Mouse (Mus musculus) midbrain, embryonic 14.5 days (tissue): ENCODE measurements at regions not wholly inside any gene's neighbourhood (a gene's known extent, or its start where the extent isn't known, plus 50 kb on each side); places are given as distances from the start of the nearest gene placed in this dataset.
"Not testable (repeated sequence)": the region's sequence is repeated elsewhere in the genome, so short reads cannot be mapped to it uniquely, and the experiment has no call there.

ENCODE experiments used
- ATAC-seq: fragments of 200-750 bp; cut with Nextera tagmentation; 2 replicates; pipeline ENCODE4 v1.8.0; 2017; ENCODE audit warnings: moderate number of reproducible peaks, moderate library complexity; ENCODE audit not compliant: low FRiP score, low TSS enrichment
- DNase-seq: peaks from one replicate; pipeline ENCODE4 v3.0.0-alpha.2; 2015
- H3K27ac ChIP-seq: fragments of 300-500 bp; sonication (generic); replicated peaks from 2 replicates; pipeline ENCODE4 v1.5.1; 2014; ENCODE audit warnings: mild to moderate bottlenecking, low read depth, low read length, moderate library complexity
- H3K27me3 ChIP-seq: fragments of 300-500 bp; sonication (generic); 2 replicates; pipeline ENCODE4 v1.6.1; 2014; ENCODE audit warnings: low read length, control low read depth, mixed read lengths; ENCODE audit not compliant: control insufficient read depth, insufficient read depth
- H3K36me3 ChIP-seq: fragments of 300-500 bp; sonication (generic); 2 replicates; pipeline ENCODE4 v1.6.1; 2014; ENCODE audit warnings: low read length, control low read depth; ENCODE audit not compliant: control insufficient read depth, insufficient read depth
- H3K4me1 ChIP-seq: fragments of 300-500 bp; sonication (generic); 2 replicates; pipeline ENCODE4 v1.6.1; 2014; ENCODE audit warnings: mild to moderate bottlenecking, antibody characterized with exemption, low read length, control low read depth; ENCODE audit not compliant: control insufficient read depth, insufficient read depth
- H3K4me2 ChIP-seq: fragments of 300-500 bp; sonication (generic); 2 replicates; pipeline ENCODE4 v1.6.1; 2014; ENCODE audit warnings: mild to moderate bottlenecking, low read length, moderate library complexity
- H3K4me3 ChIP-seq: fragments of 300-500 bp; sonication (generic); replicated peaks from 2 replicates; pipeline ENCODE4 v1.5.1; 2014; ENCODE audit warnings: low read depth, low read length
- H3K9ac ChIP-seq: fragments of 300-500 bp; sonication (generic); replicated peaks from 2 replicates; pipeline ENCODE4 v1.6.1; 2014; ENCODE audit warnings: mild to moderate bottlenecking, low read length, moderate library complexity
- H3K9me3 ChIP-seq: fragments of 300-500 bp; sonication (generic); 2 replicates; pipeline ENCODE4 v1.6.1; 2016; ENCODE audit warnings: low read length, control low read depth, mixed read lengths; ENCODE audit not compliant: control insufficient read depth
- WGBS: fragments of 180-500 bp; shearing (Covaris S2); extraction: QIAGEN DNeasy Blood & Tissue Kit; methylation state at CpG from one replicate; pipeline ENCODE4 v1.1.7; 2014; 5-methylcytosine and 5-hydroxymethylcytosine counted together

DNA sequence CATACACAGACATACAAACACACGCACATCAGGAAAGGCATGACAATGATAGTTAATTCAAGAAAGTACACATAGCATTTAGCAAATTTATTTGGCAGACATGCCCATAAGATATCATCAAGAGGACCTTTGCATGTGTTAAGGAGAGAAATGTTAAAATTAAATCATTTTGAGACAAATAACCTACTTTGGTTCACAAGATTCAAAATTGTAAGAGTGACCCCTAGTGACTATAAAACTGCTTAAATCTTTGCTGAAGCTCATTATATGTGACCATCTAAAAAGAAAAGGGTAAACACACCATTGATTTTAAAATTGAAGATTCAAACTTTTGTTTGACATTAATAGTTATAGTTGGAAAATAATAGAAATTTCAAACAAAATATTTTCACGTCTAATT, 721.3 kb downstream of the Cdh11 start:
- H3K9ac ChIP-seq, result no peak overlapping the region
- no peaks in the 10 kb centered on the region for H3K36me3 ChIP-seq
- no peaks in the 10 kb centered on the region for H3K4me1 ChIP-seq
- no peak overlapping the region for H3K4me3 ChIP-seq
- no peaks in the 10 kb centered on the region for H3K27me3 ChIP-seq
- H3K4me2 ChIP-seq, result no peak overlapping the region
- DNase-seq (peak; percentile 22), ATAC-seq (no peak)
- H3K9me3 ChIP-seq, result no peaks in the 10 kb centered on the region
- WGBS, result 97% methylated on average over 2 of the region's 2 CpGs
- H3K27ac ChIP-seq, result no peak overlapping the region

GRCm38 (mm10) chr8:102053429-102053828, 732.0 kb downstream of the Cdh11 start:
- H3K27ac ChIP-seq, result no peak overlapping the region
- no peaks in the 10 kb centered on the region for H3K9me3 ChIP-seq
- no peaks in the 10 kb centered on the region for H3K4me1 ChIP-seq
- DNase-seq (no peak), ATAC-seq (no peak)
- no peaks in the 10 kb centered on the region for H3K27me3 ChIP-seq
- H3K36me3 ChIP-seq, result no peaks in the 10 kb centered on the region
- H3K4me2 ChIP-seq, result no peak overlapping the region
- no peak overlapping the region for H3K9ac ChIP-seq
- WGBS, result 95% methylated on average over 3 of the region's 3 CpGs
- H3K4me3 ChIP-seq, result no peak overlapping the region

DNA sequence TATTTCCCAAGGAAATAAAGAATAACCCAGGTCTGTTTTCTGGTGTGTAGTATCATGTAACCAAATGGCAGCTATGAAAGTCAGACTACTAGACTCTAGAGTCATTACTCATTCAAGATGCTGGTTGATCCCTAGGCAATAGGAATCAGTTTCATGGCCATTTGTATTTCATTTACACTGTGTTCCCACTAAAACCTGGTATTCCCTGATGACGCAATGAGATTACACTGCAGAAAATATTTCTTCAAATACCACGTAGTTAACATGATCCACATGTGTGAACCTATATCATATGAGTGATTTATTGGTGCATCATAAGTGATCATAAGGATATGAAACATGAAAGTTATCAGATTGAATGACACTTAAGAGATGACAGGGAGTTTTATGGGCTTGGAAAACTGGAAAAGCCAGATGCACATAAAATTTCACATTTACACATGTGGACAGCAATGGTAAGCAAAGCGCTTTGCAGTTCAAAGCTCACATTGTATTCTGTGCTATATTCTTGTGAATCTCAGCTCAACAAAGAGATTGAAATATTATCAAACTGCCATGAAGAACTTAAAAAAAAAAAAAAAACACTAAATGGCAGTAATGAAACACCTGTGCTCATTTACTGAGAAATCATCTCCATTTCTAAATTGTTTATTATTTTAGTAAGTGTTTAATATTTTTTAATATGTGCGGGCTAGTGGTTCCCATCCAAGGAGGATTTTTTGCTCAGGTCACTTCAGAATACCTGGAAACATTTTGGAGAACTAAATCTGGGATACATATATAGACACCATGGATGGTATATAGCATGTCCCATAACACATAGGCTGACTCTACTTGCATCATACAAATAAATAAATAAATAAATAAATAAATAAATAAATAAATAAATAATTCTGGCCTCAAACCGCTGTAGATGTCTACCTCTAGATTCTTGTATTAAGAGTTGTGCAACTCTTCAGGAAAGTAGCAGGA, 758.2 kb downstream of the Cdh11 start:
- H3K9me3 ChIP-seq, result no peaks in the 10 kb centered on the region
- H3K27me3 ChIP-seq, result no peaks in the 10 kb centered on the region
- no peak overlapping the region for H3K27ac ChIP-seq
- H3K4me3 ChIP-seq, result no peak overlapping the region
- no peak overlapping the region for H3K4me2 ChIP-seq
- no peak overlapping the region for H3K9ac ChIP-seq
- no peak for ATAC-seq
- H3K4me1 ChIP-seq, result no peaks in the 10 kb centered on the region
- 88% methylated on average over 5 of the region's 5 CpGs for WGBS
- DNase-seq, result no peak
- no peaks in the 10 kb centered on the region for H3K36me3 ChIP-seq

DNA sequence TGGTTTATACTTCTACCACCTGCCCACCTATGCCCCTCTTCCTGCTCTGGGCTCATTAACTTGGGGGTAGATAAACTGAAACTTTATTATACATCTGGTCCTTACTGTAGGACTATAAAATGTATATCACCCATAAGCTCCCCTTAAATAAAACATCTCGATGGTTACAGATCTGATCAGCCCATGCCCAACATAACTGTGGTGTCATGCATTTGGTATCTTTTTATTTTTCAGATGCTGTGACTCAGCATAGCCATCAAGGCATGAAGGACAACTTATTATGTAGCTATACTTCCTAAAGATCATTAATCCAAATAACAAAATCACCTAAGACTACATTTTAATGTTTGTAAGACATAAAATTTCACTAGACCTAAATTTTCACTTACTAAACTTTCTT, 761.0 kb downstream of the Cdh11 start:
- Histone ChIP-seq H3K36me3 (no peaks in the 10 kb centered on the region), H3K9ac (no peak overlapping the region), H3K4me2 (no peak overlapping the region), H3K9me3 (no peaks in the 10 kb centered on the region), H3K27ac (no peak overlapping the region), H3K27me3 (no peaks in the 10 kb centered on the region), H3K4me3 (no peak overlapping the region), H3K4me1 (no peaks in the 10 kb centered on the region)
- ATAC-seq, result no peak
- DNase-seq, result no peak
- WGBS, result 90% methylated on average over 1 of the region's 1 CpGs

GRCm38 (mm10) chr8:102017776-102018175, 767.7 kb downstream of the Cdh11 start:
- Histone ChIP-seq H3K27ac (no peak overlapping the region), H3K9ac (no peak overlapping the region), H3K9me3 (no peaks in the 10 kb centered on the region), H3K36me3 (no peaks in the 10 kb centered on the region), H3K27me3 (no peaks in the 10 kb centered on the region), H3K4me2 (no peak overlapping the region), H3K4me1 (no peaks in the 10 kb centered on the region), H3K4me3 (no peak overlapping the region)
- 71% methylated on average over 2 of the region's 2 CpGs for WGBS
- ATAC-seq (no peak), DNase-seq (no peak)

- no peaks in the 10 kb centered on the region for H3K4me1 ChIP-seq
- 79% methylated on average over 4 of the region's 4 CpGs for WGBS
- no peak overlapping the region for H3K27ac ChIP-seq
- H3K36me3 ChIP-seq, result no peaks in the 10 kb centered on the region
- no peak overlapping the region for H3K4me3 ChIP-seq
- no peak overlapping the region for H3K9ac ChIP-seq
- H3K9me3 ChIP-seq, result no peaks in the 10 kb centered on the region
- H3K4me2 ChIP-seq, result no peak overlapping the region
- H3K27me3 ChIP-seq, result no peaks in the 10 kb centered on the region
- ATAC-seq (no peak), DNase-seq (no peak)
These were observed 785.0 kb downstream of the Cdh11 start for GRCm38 (mm10) chr8:102000326-102001016.

DNA sequence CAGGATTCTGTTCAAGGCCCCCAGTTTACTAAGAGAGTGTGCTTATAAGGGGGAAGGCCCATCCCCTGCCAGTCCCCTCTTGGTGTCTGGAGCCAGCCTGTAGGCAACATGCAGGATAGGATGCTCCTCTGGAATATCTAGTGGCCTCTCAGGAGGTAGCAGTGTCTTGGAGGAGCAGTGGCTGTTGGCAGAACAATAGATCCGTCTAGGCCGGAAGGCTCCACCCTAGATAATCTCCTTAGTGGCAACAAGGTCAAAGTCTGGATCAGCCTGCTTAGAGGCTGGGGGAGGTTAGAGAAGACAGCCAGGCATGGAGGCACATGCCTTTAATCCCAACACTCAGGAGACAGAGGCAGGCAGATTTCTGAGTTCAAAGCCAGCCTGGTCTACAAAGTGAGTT, 788.7 kb downstream of the Cdh11 start:
- DNase-seq, result not testable (repeated sequence)
- WGBS, result 55% methylated on average over 2 of the region's 2 CpGs

GRCm38 (mm10) chr8:101956832-101957231, 828.6 kb downstream of the Cdh11 start:
- Histone ChIP-seq H3K9me3 (no peaks in the 10 kb centered on the region), H3K27ac (no peak overlapping the region), H3K9ac (no peak overlapping the region), H3K4me1 (no peaks in the 10 kb centered on the region), H3K36me3 (no peaks in the 10 kb centered on the region), H3K4me2 (no peak overlapping the region), H3K27me3 (no peaks in the 10 kb centered on the region), H3K4me3 (no peak overlapping the region)
- ATAC-seq (no peak), DNase-seq (no peak)
- 96% methylated on average over 2 of the region's 2 CpGs for WGBS

More for the DNA sequence above, 788.7 kb downstream of the Cdh11 start:
- H3K4me3 ChIP-seq, ATAC-seq, H3K9me3 ChIP-seq, H3K27me3 ChIP-seq, H3K4me1 ChIP-seq, H3K27ac ChIP-seq, H3K36me3 ChIP-seq, H3K4me2 ChIP-seq, H3K9ac ChIP-seq: not testable (repeated sequence)
